Mouse (Mus musculus) MEL (cell line): ENCODE measurements around the gene Frem2. TPM values are rescaled to one million over a fixed set of nuclear protein-coding genes. Genes with fewer than 3 reads are reported as not detected.

Experiments
- DNase-seq: peaks from one replicate; pipeline ENCODE4 v3.0.0; 2011; ENCODE audit warnings: low read depth, low spot score
- H3K27ac ChIP-seq: 2 replicates; pipeline ENCODE4 v1.5.1; 2012; ENCODE audit warnings: low read depth, mild to moderate bottlenecking, control low read depth, low read length, moderate library complexity; ENCODE audit not compliant: control insufficient read depth
- H3K27me3 ChIP-seq, 2 experiments: fragments of 150-350 bp in 1 of 2; sonication (generic) in 1 of 2; 2 replicates each; pipeline ENCODE4 v1.6.1; 2012; ENCODE audit warnings: low read length in 2 of 2, mild to moderate bottlenecking in 2 of 2, improper control_type of control experiment in 1 of 2, moderate library complexity in 1 of 2; ENCODE audit not compliant: insufficient read depth in 2 of 2, control insufficient read depth in 1 of 2
- H3K36me3 ChIP-seq, 2 experiments: 2 replicates each; pipeline ENCODE4 v1.6.1; 2012 to 2014; ENCODE audit warnings: low read length in 2 of 2, improper control_type of control experiment in 1 of 2, inconsistent platforms in 1 of 2, mild to moderate bottlenecking in 1 of 2; ENCODE audit not compliant: insufficient read depth in 2 of 2, control insufficient read depth in 1 of 2
- H3K4me1 ChIP-seq, 2 experiments: fragments of 150-350 bp in 1 of 2; sonication (generic) in 1 of 2; 2 replicates each; pipeline ENCODE4 v1.6.1; 2012; ENCODE audit warnings: low read length in 2 of 2, improper control_type of control experiment in 1 of 2, mild to moderate bottlenecking in 1 of 2; ENCODE audit not compliant: insufficient read depth in 2 of 2, control insufficient read depth in 1 of 2
- H3K4me3 ChIP-seq, 2 experiments: fragments of 150-350 bp in 1 of 2; sonication (generic) in 1 of 2; 2 replicates each; pipeline ENCODE4 v1.5.1; 2012; ENCODE audit warnings: low read depth in 2 of 2, low read length in 2 of 2, mild to moderate bottlenecking in 2 of 2, moderate library complexity in 2 of 2, control low read depth in 1 of 2, improper control_type of control experiment in 1 of 2; ENCODE audit not compliant: control insufficient read depth in 1 of 2, insufficient read depth in 1 of 2
- H3K79me2 ChIP-seq: 2 replicates; pipeline ENCODE4 v1.6.1; 2012; ENCODE audit warnings: mild to moderate bottlenecking, low read length, moderate library complexity; ENCODE audit not compliant: control insufficient read depth, poor library complexity, insufficient read depth
- H3K9ac ChIP-seq: 2 replicates; pipeline ENCODE4 v1.6.1; 2012; ENCODE audit warnings: low read depth, mild to moderate bottlenecking, control low read depth, low read length, moderate library complexity; ENCODE audit not compliant: control insufficient read depth, poor library complexity, severe bottlenecking
- H3K9me3 ChIP-seq: fragments of 150-350 bp; sonication (generic); replicated peaks from 2 replicates; pipeline ENCODE4 v1.6.1; 2012; ENCODE audit warnings: mild to moderate bottlenecking, low read length, improper control_type of control experiment, moderate library complexity; ENCODE audit not compliant: insufficient read depth
- BHLHE40 ChIP-seq: IDR thresholded peaks from 2 replicates; pipeline ENCODE4 v1.6.1; 2012; ENCODE audit warnings: low read depth, mild to moderate bottlenecking, inconsistent platforms, low read length, improper control_type of control experiment, borderline replicate concordance
- CHD1 ChIP-seq: IDR thresholded peaks from 2 replicates; pipeline ENCODE4 v1.6.1; 2012; ENCODE audit warnings: low read depth, mild to moderate bottlenecking, inconsistent platforms, low read length, improper control_type of control experiment
- CHD2 ChIP-seq: IDR thresholded peaks from 2 replicates; pipeline ENCODE4 v1.6.1; 2011; ENCODE audit warnings: low read length, improper control_type of control experiment
- CTCF ChIP-seq, 3 experiments: IDR thresholded peaks in 2 of 3; conservative IDR thresholded peaks in 1 of 3; 2 replicates each; pipeline ENCODE4 v1.5.1; 2011 to 2012; ENCODE audit warnings: low read length in 3 of 3, low read depth in 2 of 3, mild to moderate bottlenecking in 2 of 3, improper control_type of control experiment in 1 of 3, inconsistent platforms in 1 of 3, mixed read lengths in 1 of 3, moderate library complexity in 1 of 3; ENCODE audit not compliant: control insufficient read depth in 1 of 3, insufficient read depth in 1 of 3, poor library complexity in 1 of 3, severe bottlenecking in 1 of 3
- E2F4 ChIP-seq: IDR thresholded peaks from 2 replicates; pipeline ENCODE4 v1.6.1; 2011; ENCODE audit warnings: low read depth, low read length, improper control_type of control experiment, borderline replicate concordance
- EP300 ChIP-seq, 2 experiments: IDR thresholded peaks; 2 replicates each; pipeline ENCODE4 v1.6.1; 2011; ENCODE audit warnings: improper control_type of control experiment in 2 of 2, low read length in 2 of 2, low read depth in 1 of 2, mild to moderate bottlenecking in 1 of 2
- ETS1 ChIP-seq: IDR thresholded peaks from 2 replicates; pipeline ENCODE4 v1.6.1; 2012; ENCODE audit warnings: low read depth, mild to moderate bottlenecking, inconsistent platforms, low read length, improper control_type of control experiment, moderate library complexity
- GABPA ChIP-seq: IDR thresholded peaks from 2 replicates; pipeline ENCODE4 v1.6.1; 2012; ENCODE audit warnings: low read depth, mild to moderate bottlenecking, inconsistent platforms, low read length, improper control_type of control experiment, moderate library complexity
- HCFC1 ChIP-seq: IDR thresholded peaks from 2 replicates; pipeline ENCODE4 v1.6.1; 2012; ENCODE audit warnings: low read depth, mild to moderate bottlenecking, inconsistent platforms, low read length, improper control_type of control experiment, moderate library complexity
- JUND ChIP-seq: IDR thresholded peaks from 2 replicates; pipeline ENCODE4 v1.6.1; 2011; ENCODE audit warnings: low read depth, mild to moderate bottlenecking, improper control_type of control experiment, low read length
- KAT2A ChIP-seq: conservative IDR thresholded peaks from 2 replicates; pipeline ENCODE4 v1.6.1; 2012; ENCODE audit warnings: low read depth, low read length, improper control_type of control experiment, inconsistent platforms
- MAFK ChIP-seq: IDR thresholded peaks from 2 replicates; pipeline ENCODE4 v1.6.1; 2011; ENCODE audit warnings: low read depth, mild to moderate bottlenecking, low read length, improper control_type of control experiment, borderline replicate concordance
- MAX ChIP-seq: IDR thresholded peaks from 2 replicates; pipeline ENCODE4 v1.6.1; 2011; ENCODE audit warnings: low read length, improper control_type of control experiment
- MAZ ChIP-seq: IDR thresholded peaks from 2 replicates; pipeline ENCODE4 v1.6.1; 2012; ENCODE audit warnings: low read depth, mild to moderate bottlenecking, inconsistent platforms, low read length, improper control_type of control experiment
- MXI1 ChIP-seq: IDR thresholded peaks from 2 replicates; pipeline ENCODE4 v1.6.1; 2011; ENCODE audit warnings: mild to moderate bottlenecking, low read depth, low read length, improper control_type of control experiment
- MYB ChIP-seq: IDR thresholded peaks from 2 replicates; pipeline ENCODE4 v1.6.1; 2011; ENCODE audit warnings: mild to moderate bottlenecking, low read depth, low read length, improper control_type of control experiment
- NRF1 ChIP-seq: IDR thresholded peaks from 2 replicates; pipeline ENCODE4 v1.6.1; 2014; ENCODE audit warnings: low read depth, mild to moderate bottlenecking, inconsistent platforms, low read length, improper control_type of control experiment, moderate library complexity; ENCODE audit not compliant: poor library complexity, insufficient read depth, severe bottlenecking
- POLR2A ChIP-seq, 2 experiments: IDR thresholded peaks; 2 replicates each; pipeline ENCODE4 v1.6.1; 2011 to 2012; ENCODE audit warnings: low read length in 2 of 2, mild to moderate bottlenecking in 2 of 2, control low read depth in 1 of 2, improper control_type of control experiment in 1 of 2, low read depth in 1 of 2, moderate library complexity in 1 of 2; ENCODE audit not compliant: control insufficient read depth in 1 of 2, insufficient read depth in 1 of 2, poor library complexity in 1 of 2
- POLR2AphosphoS2 ChIP-seq: IDR thresholded peaks from 2 replicates; pipeline ENCODE4 v1.6.1; 2011; ENCODE audit warnings: low read length, improper control_type of control experiment
- POLR2AphosphoS5 ChIP-seq: IDR thresholded peaks from 2 replicates; pipeline ENCODE4 v1.6.1; 2012; ENCODE audit warnings: low read depth, borderline replicate concordance, mild to moderate bottlenecking, inconsistent platforms, low read length, moderate library complexity, mixed read lengths
- RAD21 ChIP-seq: IDR thresholded peaks from 2 replicates; pipeline ENCODE4 v1.6.1; 2011; ENCODE audit warnings: mild to moderate bottlenecking, low read depth, low read length, improper control_type of control experiment
- RCOR1 ChIP-seq: IDR thresholded peaks from 2 replicates; pipeline ENCODE4 v1.6.1; 2012; ENCODE audit warnings: low read depth, mild to moderate bottlenecking, inconsistent platforms, low read length, improper control_type of control experiment
- SIN3A ChIP-seq: IDR thresholded peaks from 2 replicates; pipeline ENCODE4 v1.6.1; 2012; ENCODE audit warnings: low read length, improper control_type of control experiment, inconsistent platforms
- SMC3 ChIP-seq: IDR thresholded peaks from 2 replicates; pipeline ENCODE4 v1.6.1; 2011; ENCODE audit warnings: low read depth, low read length, improper control_type of control experiment
- TAL1 ChIP-seq: IDR thresholded peaks from 2 replicates; pipeline ENCODE4 v1.6.1; 2012; ENCODE audit warnings: mild to moderate bottlenecking, inconsistent platforms, low read length, moderate library complexity, mixed read lengths
- TBP ChIP-seq: IDR thresholded peaks from 2 replicates; pipeline ENCODE4 v1.8.0; 2011; ENCODE audit warnings: low read depth, low read length, improper control_type of control experiment
- TCF12 ChIP-seq: IDR thresholded peaks from 2 replicates; pipeline ENCODE4 v1.6.1; 2014; ENCODE audit warnings: low read depth, mild to moderate bottlenecking, inconsistent platforms, low read length, improper control_type of control experiment, moderate library complexity
- UBTF ChIP-seq: IDR thresholded peaks from 2 replicates; pipeline ENCODE4 v1.6.1; 2012; ENCODE audit warnings: low read depth, mild to moderate bottlenecking, inconsistent platforms, low read length, improper control_type of control experiment, moderate library complexity, borderline replicate concordance; ENCODE audit not compliant: insufficient read depth
- USF2 ChIP-seq, 2 experiments: IDR thresholded peaks; 2 replicates each; pipeline ENCODE4 v1.6.1; 2011 to 2012; ENCODE audit warnings: improper control_type of control experiment in 2 of 2, low read length in 2 of 2, borderline replicate concordance in 1 of 2, inconsistent platforms in 1 of 2, low read depth in 1 of 2, mild to moderate bottlenecking in 1 of 2; ENCODE audit not compliant: insufficient read depth in 1 of 2
- polyA plus RNA-seq, 2 experiments: library from polyadenylated mRNA; stranded (reverse) in 1 of 2; unstranded in 1 of 2; fragments of >175 nt in 1 of 2; fragments of >200 nt in 1 of 2; gene quantifications; 2 replicates each; pipeline versions ENCODE4 v1.2.1 to v1.2.4; 2012; ENCODE audit warnings: low replicate concordance in 2 of 2, low read depth in 1 of 2; ENCODE audit not compliant: insufficient read length in 2 of 2, insufficient read depth in 1 of 2, missing spikeins in 1 of 2
- total RNA-seq: library from RNA; depleted of rRNA; stranded (reverse); fragments of 300-350 nt; gene quantifications from 2 replicates; pipeline ENCODE4 v1.2.3, GENCODE M21; 2012

Frem2 gene
- total and polyA plus RNA-seq, 3 experiments, result not detected

GRCm38 (mm10) chr3:53477468-53477867 is 179.7 kb downstream of the Frem2 start:
- H3K9ac ChIP-seq, result no peak overlapping the region
- no peak overlapping the region for H3K27ac ChIP-seq
- no peak overlapping the region for H3K4me3 ChIP-seq
- no peaks in the 10 kb centered on the region for H3K79me2 ChIP-seq
- peaks cover 2 to 5% of the 10 kb centered on the region in 2 experiments; a peak in 3 of 4 replicates for H3K36me3 ChIP-seq
- no peak for DNase-seq
- TF ChIP-seq POLR2AphosphoS5 (no peak), USF2 (IDR thresholded peaks at IDR 0.05; ENCODE audit: borderline replicate concordance in 1 of 2, insufficient read depth in 1 of 2, low read depth in 1 of 2, low read length in 2 of 2) (no peak), CHD1 (no peak), SIN3A (no peak), TAL1 (no peak), EP300 (IDR thresholded peaks at IDR 0.05; ENCODE audit: low read depth in 1 of 2, low read length in 2 of 2) (no peak)
- H3K4me1 ChIP-seq, result no peaks in the 10 kb centered on the region
- H3K9me3 ChIP-seq, result no peaks in the 10 kb centered on the region
- no peaks in the 10 kb centered on the region for H3K27me3 ChIP-seq

- Histone ChIP-seq H3K27me3 (no peaks in the 10 kb centered on the region), H3K4me1 (no peaks in the 10 kb centered on the region), H3K36me3 (peaks cover 2 to 7% of the 10 kb centered on the region in 2 experiments; a peak in 3 of 4 replicates), H3K4me3 (no peak overlapping the region), H3K79me2 (no peaks in the 10 kb centered on the region), H3K27ac (no peak overlapping the region), H3K9me3 (no peaks in the 10 kb centered on the region), H3K9ac (no peak overlapping the region)
- peak; percentile 36 for DNase-seq
- peak; percentile 20 to 64 (median 60); a peak in 4 of 6 replicates for TF ChIP-seq CTCF (IDR thresholded peaks at IDR 0.05 in 2 of 3, conservative IDR thresholded peaks at IDR 0.05 in 1 of 3; ENCODE audit: control insufficient read depth in 1 of 3, insufficient read depth in 1 of 3, low read depth in 2 of 3, low read length in 3 of 3, poor library complexity in 1 of 3, severe bottlenecking in 1 of 3)
- no peak for TF ChIP-seq KAT2A
- TF ChIP-seq SMC3, result peak; percentile 43
- TF ChIP-seq UBTF, result no peak
- no peak for TF ChIP-seq POLR2AphosphoS2
- TF ChIP-seq JUND, result no peak
- TF ChIP-seq MAFK, result no peak
- TF ChIP-seq TBP, result no peak
- TF ChIP-seq CHD2, result no peak
- no peak for TF ChIP-seq GABPA
- no peak for TF ChIP-seq MYB
- peak; percentile 13 for TF ChIP-seq RAD21
- TF ChIP-seq EP300 (IDR thresholded peaks at IDR 0.05; ENCODE audit: low read depth in 1 of 2, low read length in 2 of 2), result no peak; a peak in 1 of 4 replicates
- no peak for TF ChIP-seq TCF12
- TF ChIP-seq POLR2AphosphoS5, result no peak
- TF ChIP-seq E2F4, result no peak
- no peak for TF ChIP-seq HCFC1
- no peak for TF ChIP-seq RCOR1
- no peak for TF ChIP-seq NRF1
- TF ChIP-seq MXI1, result no peak
- TF ChIP-seq BHLHE40, result no peak
- no peak for TF ChIP-seq SIN3A
- no peak for TF ChIP-seq POLR2A (IDR thresholded peaks at IDR 0.05; ENCODE audit: control insufficient read depth in 1 of 2, insufficient read depth in 1 of 2, low read depth in 1 of 2, low read length in 2 of 2, poor library complexity in 1 of 2)
- TF ChIP-seq USF2 (IDR thresholded peaks at IDR 0.05; ENCODE audit: borderline replicate concordance in 1 of 2, insufficient read depth in 1 of 2, low read depth in 1 of 2, low read length in 2 of 2), result no peak
- TF ChIP-seq ETS1, result no peak
- no peak for TF ChIP-seq MAZ
- no peak for TF ChIP-seq MAX
These were observed 181.3 kb downstream of the Frem2 start for GRCm38 (mm10) chr3:53475889-53476288.
